Mouse (Mus musculus) lung, embryonic 16.5 days (tissue): ENCODE measurements around the gene Kantr. TPM values are rescaled to one million over a fixed set of nuclear protein-coding genes. Genes with fewer than 3 reads are reported as not detected.
A peak's percentile ranks its signal among the peaks of the same experiment; 100 is the strongest.
"Not testable (repeated sequence)": the region's sequence is repeated elsewhere in the genome, so short reads cannot be mapped to it uniquely, and the experiment has no call there.

ENCODE experiments used
- ATAC-seq: fragments of 200-750 bp; cut with Nextera tagmentation; 2 replicates; pipeline ENCODE4 v1.8.0; 2017; ENCODE audit warnings: low read depth, mild to moderate bottlenecking, moderate library complexity
- H3K27ac ChIP-seq: fragments of 300-500 bp; sonication (generic); 2 replicates; pipeline ENCODE4 v1.5.1; 2014; ENCODE audit warnings: mild to moderate bottlenecking, control low read depth, low read length
- H3K27me3 ChIP-seq: fragments of 300-500 bp; sonication (generic); 2 replicates; pipeline ENCODE4 v1.6.1; 2014; ENCODE audit warnings: low read depth, low read length, mixed read lengths; ENCODE audit not compliant: control insufficient read depth, insufficient read depth
- H3K36me3 ChIP-seq: fragments of 300-500 bp; sonication (generic); 2 replicates; pipeline ENCODE4 v1.6.1; 2014; ENCODE audit warnings: low read length; ENCODE audit not compliant: control insufficient read depth, insufficient read depth
- H3K4me1 ChIP-seq: fragments of 300-500 bp; sonication (generic); replicated peaks from 2 replicates; pipeline ENCODE4 v1.6.1; 2014; ENCODE audit warnings: low read length, mixed read lengths; ENCODE audit not compliant: control insufficient read depth, insufficient read depth
- H3K4me2 ChIP-seq: fragments of 300-500 bp; sonication (generic); 2 replicates; pipeline ENCODE4 v1.6.1; 2014; ENCODE audit warnings: low read depth, low read length, control low read depth
- H3K4me3 ChIP-seq: fragments of 300-500 bp; sonication (generic); 2 replicates; pipeline ENCODE4 v1.5.1; 2014; ENCODE audit warnings: mild to moderate bottlenecking, low read length, control low read depth
- H3K9ac ChIP-seq: fragments of 300-500 bp; sonication (generic); 2 replicates; pipeline ENCODE4 v1.6.1; 2014; ENCODE audit warnings: low read length, control low read depth
- H3K9me3 ChIP-seq: fragments of 300-500 bp; sonication (generic); 2 replicates; pipeline ENCODE4 v1.6.1; 2016; ENCODE audit warnings: low read length; ENCODE audit not compliant: control insufficient read depth
- WGBS: fragments of 180-500 bp; shearing (Covaris S2); extraction: QIAGEN DNeasy Blood & Tissue Kit; methylation state at CpG from one replicate; pipeline ENCODE4 v1.1.7; 2014; 5-methylcytosine and 5-hydroxymethylcytosine counted together
- polyA plus RNA-seq: library from polyadenylated mRNA; unstranded; fragments of >200 nt; fragmentation: Nextera tagmentation; extraction: Ambion mirVana; gene quantifications from 2 replicates; pipeline ENCODE4 v1.2.1, GENCODE M21; 2015

The Kantr gene
- polyA plus RNA-seq, 1 experiment from 2014 or later: 15.3 TPM

- Histone ChIP-seq H3K27ac (peak within 1 kb of the TSS; percentile 86), H3K27me3 (peaks cover 12% of the 10 kb centered on the region), H3K4me3 (peak within 1 kb of the TSS; percentile 65), H3K4me2 (peak within 1 kb of the TSS; percentile 59), H3K36me3 (0 out of 2 replicates have a peak, but pooled peaks cover 2% of the 10 kb centered on the region), H3K9ac (peak within 1 kb of the TSS; percentile 83), H3K9me3 (no peaks in the 10 kb centered on the region), H3K4me1 (no peaks in the 10 kb centered on the region; the same call in 1 of the 2 replicates)
- WGBS: 10% methylated on average over 25 of the region's 27 CpGs
- peak; percentile 98 for ATAC-seq
These were observed 15.1 kb upstream of the Kantr start, which contains the start of gene Tspyl2 for GRCm38 (mm10) chrX:152342358-152342901. Gene Tspyl2, minus strand, starts transcription at chrX:152342425.

- Histone ChIP-seq H3K4me1 (peaks cover 4% of the 10 kb centered on the region; the same call in 1 of the 2 replicates), H3K36me3 (0 out of 2 replicates have a peak, but pooled peaks cover 2% of the 10 kb centered on the region), H3K27ac (peak overlapping the region; percentile 86; the same call in 1 of the 2 replicates), H3K4me2 (peak overlapping the region; percentile 59), H3K9ac (peak overlapping the region; percentile 83), H3K27me3 (peaks cover 13% of the 10 kb centered on the region), H3K9me3 (no peaks in the 10 kb centered on the region), H3K4me3 (peak overlapping the region; percentile 65)
- no peak for ATAC-seq
- 43% methylated on average over 11 of the region's 11 CpGs for WGBS
These were observed 14.2 kb upstream of the Kantr start for GRCm38 (mm10) chrX:152341496-152341895.

- H3K4me3 ChIP-seq: peak overlapping the region; percentile 34
- H3K9me3 ChIP-seq: no peaks in the 10 kb centered on the region
- H3K27ac ChIP-seq: peak overlapping the region; percentile 88
- peaks cover 6% of the 10 kb centered on the region; the same call in 1 of the 2 replicates for H3K27me3 ChIP-seq
- H3K4me2 ChIP-seq: peak overlapping the region; percentile 50
- peak overlapping the region; percentile 66 for H3K9ac ChIP-seq
- 15% methylated on average over 33 of the region's 33 CpGs for WGBS
- peaks cover 4% of the 10 kb centered on the region; the same call in 1 of the 2 replicates for H3K4me1 ChIP-seq
- H3K36me3 ChIP-seq: 0 out of 2 replicates have a peak, but pooled peaks cover 2% of the 10 kb centered on the region
- ATAC-seq: peak; percentile 100
These were observed 9.4 kb upstream of the Kantr start for GRCm38 (mm10) chrX:152336546-152337332.

- H3K9me3 ChIP-seq, ATAC-seq, H3K27me3 ChIP-seq, H3K36me3 ChIP-seq, H3K4me1 ChIP-seq: not testable (repeated sequence)
- WGBS: 36% methylated on average over 4 of the region's 4 CpGs
- H3K4me2 ChIP-seq: peak overlapping the region; percentile 48
- H3K4me3 ChIP-seq: peak overlapping the region; percentile 34
- H3K27ac ChIP-seq: peak overlapping the region; percentile 88; the same call in 1 of the 2 replicates
- H3K9ac ChIP-seq: peak overlapping the region; percentile 3; the same call in 1 of the 2 replicates
These were observed 8.8 kb upstream of the Kantr start for GRCm38 (mm10) chrX:152336123-152336522.

GRCm38 (mm10) chrX:152329400-152329799, 2.1 kb upstream of the Kantr start:
- H3K4me3 ChIP-seq, ATAC-seq, H3K4me2 ChIP-seq, H3K27ac ChIP-seq, H3K36me3 ChIP-seq, H3K4me1 ChIP-seq, H3K9ac ChIP-seq, H3K27me3 ChIP-seq, H3K9me3 ChIP-seq: not testable (repeated sequence)

- Histone ChIP-seq H3K4me1 (0 out of 2 replicates have a peak, but pooled peaks cover 2% of the 10 kb centered on the region), H3K27me3 (peaks cover 2% of the 10 kb centered on the region; the same call in 1 of the 2 replicates), H3K9ac (peak overlapping the region; percentile 43), H3K36me3 (no peaks in the 10 kb centered on the region), H3K4me3 (peak overlapping the region; percentile 64), H3K4me2 (peak overlapping the region; percentile 66), H3K27ac (0 out of 2 replicates have a peak overlapping the region, but pooled peaks have one; percentile 4), H3K9me3 (no peaks in the 10 kb centered on the region)
- ATAC-seq: peak; percentile 18; the same call in 1 of the 2 replicates
- WGBS: 15% methylated on average over 8 of the region's 8 CpGs
These were observed 376 bp upstream of the Kantr start for GRCm38 (mm10) chrX:152327689-152328052.

- Histone ChIP-seq H3K27ac (no peak overlapping the region), H3K4me1 (0 out of 2 replicates have a peak, but pooled peaks cover 2% of the 10 kb centered on the region), H3K9ac (no peak overlapping the region), H3K4me3 (no peak overlapping the region), H3K36me3 (no peaks in the 10 kb centered on the region), H3K4me2 (no peak overlapping the region), H3K27me3 (no peaks in the 10 kb centered on the region; the same call in none of the 2 replicates), H3K9me3 (no peaks in the 10 kb centered on the region)
- 94% methylated on average over 1 of the region's 1 CpGs for WGBS
- ATAC-seq: no peak
These were observed 3.7 kb downstream of the Kantr start for GRCm38 (mm10) chrX:152323584-152323983.

- Histone ChIP-seq H3K36me3 (no peaks in the 10 kb centered on the region), H3K9ac (no peak overlapping the region), H3K27ac (no peak overlapping the region), H3K4me3 (no peak overlapping the region), H3K9me3 (no peaks in the 10 kb centered on the region), H3K4me1 (0 out of 2 replicates have a peak, but pooled peaks cover 2% of the 10 kb centered on the region), H3K4me2 (no peak overlapping the region), H3K27me3 (no peaks in the 10 kb centered on the region; the same call in none of the 2 replicates)
- no peak for ATAC-seq
- WGBS: 37% methylated on average over 2 of the region's 2 CpGs
These were observed 4.5 kb downstream of the Kantr start for GRCm38 (mm10) chrX:152322776-152323175.

- Histone ChIP-seq H3K4me3 (no peak overlapping the region), H3K27me3 (no peaks in the 10 kb centered on the region; the same call in 1 of the 2 replicates), H3K27ac (no peak overlapping the region), H3K9ac (no peak overlapping the region), H3K4me1 (no peaks in the 10 kb centered on the region), H3K4me2 (no peak overlapping the region), H3K36me3 (no peaks in the 10 kb centered on the region), H3K9me3 (no peaks in the 10 kb centered on the region)
- no peak for ATAC-seq
- WGBS: 76% methylated on average over 4 of the region's 4 CpGs
These were observed 6.8 kb downstream of the Kantr start for GRCm38 (mm10) chrX:152320535-152320934.
